Mouse (Mus musculus): ENCODE results near the gene Kctd5.

Kctd5 gene

GRCm38 (mm10) chr17:24036954-24037353 is 36.3 kb downstream of the Kctd5 start:
- DNase-seq, result no peak

GRCm38 (mm10) chr17:24035087-24035486 is 38.2 kb downstream of the Kctd5 start:
- DNase-seq, result no peak

GRCm38 (mm10) chr17:24030551-24030950 is 42.7 kb downstream of the Kctd5 start:
- DNase-seq, result no peak

GRCm38 (mm10) chr17:24029477-24029876 is 43.8 kb downstream of the Kctd5 start:
- no peak for DNase-seq

- DNase-seq, result no peak
Measured at GRCm38 (mm10) chr17:24021375-24022199, 51.7 kb downstream of the Kctd5 start.

GRCm38 (mm10) chr17:24020696-24021095 is 52.6 kb downstream of the Kctd5 start:
- DNase-seq, result no peak

- peak; percentile 21 to 24 for DNase-seq
Measured at GRCm38 (mm10) chr17:24015727-24016126, 57.6 kb downstream of the Kctd5 start.

GRCm38 (mm10) chr17:24014433-24014965 is 58.8 kb downstream of the Kctd5 start:
- DNase-seq, result no peak

GRCm38 (mm10) chr17:24012921-24013320 is 60.4 kb downstream of the Kctd5 start:
- no peak for DNase-seq

- no peak for DNase-seq
Measured at GRCm38 (mm10) chr17:24009617-24010016, 63.7 kb downstream of the Kctd5 start.

GRCm38 (mm10) chr17:24008105-24008504 is 65.2 kb downstream of the Kctd5 start:
- DNase-seq, result no peak

- no peak for DNase-seq
Measured at GRCm38 (mm10) chr17:24007391-24007790, 65.9 kb downstream of the Kctd5 start.

GRCm38 (mm10) chr17:24006930-24007329 is 66.4 kb downstream of the Kctd5 start:
- no peak for DNase-seq

- no peak for DNase-seq
Measured at GRCm38 (mm10) chr17:24005049-24005448, 68.2 kb downstream of the Kctd5 start.

GRCm38 (mm10) chr17:24004071-24004665 is 69.1 kb downstream of the Kctd5 start:
- peak; percentile 39 to 46 for DNase-seq

- no peak for DNase-seq
Measured at GRCm38 (mm10) chr17:24000404-24000803, 72.9 kb downstream of the Kctd5 start.

GRCm38 (mm10) chr17:23998383-23998782 is 74.9 kb downstream of the Kctd5 start:
- no peak for DNase-seq

GRCm38 (mm10) chr17:23997901-23998300 is 75.4 kb downstream of the Kctd5 start, which contains the start of gene Prss22:
Prss22 (minus strand) TSS chr17:23998100.
- DNase-seq, result no peak
